Mouse (Mus musculus) lung, postnatal 0 days (tissue): ENCODE measurements at regions not wholly inside any gene's neighbourhood (a gene's known extent, or its start where the extent isn't known, plus 50 kb on each side); places are given as distances from the start of the nearest gene placed in this dataset.

Experiments used
- CTCF ChIP-seq: IDR thresholded peaks from 2 replicates; pipeline ENCODE4 v1.5.1; 2016; ENCODE audit warnings: antibody characterized with exemption, mild to moderate bottlenecking
- EP300 ChIP-seq: IDR thresholded peaks from 2 replicates; pipeline ENCODE4 v1.6.1; 2016; ENCODE audit warnings: antibody characterized with exemption, mild to moderate bottlenecking, control low read depth

GRCm38 (mm10) chr9:74758025-74758424, 103.7 kb upstream of the Onecut1 start:
- TF ChIP-seq CTCF (no peak), EP300 (no peak)
